Mouse (Mus musculus) bone marrow, adult 2 months (tissue): ENCODE results near the gene Barhl2.

ENCODE experiments used
- CTCF ChIP-seq: fragments of 200-500 bp; IDR thresholded peaks from 2 replicates; pipeline ENCODE4 v1.5.1; 2011; ENCODE audit warnings: low read length, control low read depth; ENCODE audit not compliant: control insufficient read depth, insufficient read depth
- POLR2A ChIP-seq: fragments of 200-500 bp; IDR thresholded peaks from 2 replicates; pipeline ENCODE4 v1.6.1; 2011; ENCODE audit warnings: low read depth, mild to moderate bottlenecking, control low read depth, low read length, borderline replicate concordance; ENCODE audit not compliant: control insufficient read depth

- no peak for TF ChIP-seq CTCF
- no peak for TF ChIP-seq POLR2A
Measured at GRCm38 (mm10) chr5:106465129-106465790, 7.3 kb upstream of the Barhl2 start.
